Mouse (Mus musculus): ENCODE data around the gene Tyrp1. TPM values are rescaled to one million over a fixed set of nuclear protein-coding genes. Genes with fewer than 3 reads are reported as not detected.

Tyrp1 gene
- total RNA-seq (2021), result under 1 TPM in 1 of 2 experiments, not detected in 1; 0.21 TPM
- long read RNA-seq, experiment 1, result 0 reads
- long read RNA-seq, experiment 2, result 0 reads

DNA sequence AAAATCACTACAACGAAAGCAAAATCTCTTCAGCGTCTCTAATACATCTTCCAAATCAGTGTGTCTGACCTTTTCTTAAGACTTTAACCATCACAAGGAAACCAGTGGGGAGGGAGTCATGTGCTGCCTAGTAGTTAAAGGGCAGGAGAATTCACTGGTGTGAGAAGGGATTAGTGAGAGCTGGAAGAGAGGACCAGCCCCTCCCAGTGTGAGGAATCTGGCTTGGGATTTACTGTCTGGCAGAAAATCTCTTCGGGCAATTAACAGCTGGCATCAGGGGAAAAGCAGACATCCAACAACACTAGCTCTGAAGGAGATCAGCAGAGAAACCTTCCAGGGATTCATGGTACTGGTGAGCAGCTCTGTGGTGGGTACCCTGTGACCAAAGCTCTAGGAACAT is at the start of gene Tyrp1:
Gene Tyrp1 (plus strand): TSS at position 74 of the 400 bp plus-strand sequence.
- DNase-seq, result no peak

DNA sequence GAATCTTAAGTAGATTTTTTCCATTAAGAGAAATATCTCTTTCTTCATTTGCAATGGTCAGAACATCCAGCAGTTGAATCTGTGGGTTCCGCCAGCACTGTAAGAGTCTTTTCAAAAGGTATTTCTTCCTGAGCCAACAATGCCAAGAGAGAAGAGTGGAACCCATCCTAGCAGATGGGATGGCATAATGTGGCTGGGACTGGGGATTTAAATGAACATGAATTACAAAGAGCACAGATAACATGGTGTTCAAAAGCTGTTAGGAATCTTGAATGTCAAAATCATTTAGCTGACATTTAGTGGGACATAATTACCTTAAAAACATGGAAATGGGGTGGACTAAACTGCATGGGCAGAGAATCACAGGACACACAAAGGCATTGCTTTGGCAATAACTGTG is 45.6 kb upstream of the Tyrp1 start:
- no peak for DNase-seq

DNA sequence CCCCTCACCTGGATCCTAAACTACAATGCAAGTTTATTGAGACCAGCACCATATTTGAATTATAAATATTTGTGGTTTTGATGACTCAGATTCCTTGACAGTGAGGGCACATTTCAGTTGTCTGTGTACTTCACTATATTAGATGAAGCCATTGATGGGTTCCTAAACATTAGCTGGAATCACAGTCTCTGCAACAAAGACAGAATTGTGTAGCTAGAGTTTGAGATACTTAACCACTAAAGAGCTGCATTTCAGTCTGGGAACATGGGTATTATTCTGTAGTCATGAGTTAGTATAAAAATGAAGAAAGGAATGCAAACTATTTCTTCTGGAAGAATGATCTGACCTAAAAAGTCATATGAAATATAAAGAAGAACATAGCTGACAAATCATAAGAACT is 14.4 kb upstream of the Tyrp1 start:
- no peak for DNase-seq

DNA sequence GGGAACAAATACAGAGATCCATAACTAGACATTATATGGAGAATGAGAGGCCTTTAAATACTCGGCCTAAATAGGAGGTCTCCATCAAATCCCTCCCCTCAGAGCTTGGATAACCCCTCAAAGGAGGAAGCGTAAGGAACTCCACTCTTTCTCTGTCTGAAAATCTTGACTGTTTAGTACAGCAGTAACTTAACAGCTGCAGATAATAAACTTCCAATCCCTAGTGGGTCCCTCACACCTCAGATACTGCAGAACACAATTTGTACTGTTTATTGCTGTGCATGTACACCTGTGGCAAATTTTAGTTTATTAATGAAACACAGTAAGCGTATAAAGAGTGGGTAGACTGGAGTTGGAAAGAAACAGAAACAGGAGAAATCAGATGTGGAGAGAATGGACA is 12.0 kb upstream of the Tyrp1 start:
- no peak for DNase-seq

DNA sequence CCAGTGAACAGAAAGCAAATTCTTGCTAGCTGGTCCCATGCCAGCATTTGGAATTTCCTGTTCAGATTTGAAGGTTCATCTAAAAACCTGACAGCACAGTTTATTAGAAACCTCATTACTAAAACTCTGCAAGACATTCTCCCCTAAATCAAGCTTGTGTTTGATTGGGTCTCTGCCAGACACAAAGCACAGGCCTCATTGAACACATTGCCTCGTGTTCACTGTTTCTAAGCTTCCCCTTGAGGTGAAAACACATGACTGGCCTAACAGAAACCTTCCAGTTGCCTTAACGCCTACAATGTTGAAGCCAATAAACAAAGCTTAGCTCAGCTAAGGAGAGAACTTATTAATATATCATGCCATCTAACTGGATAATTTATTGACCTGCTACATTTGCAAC is 5.7 kb upstream of the Tyrp1 start:
- no peak for DNase-seq

DNA sequence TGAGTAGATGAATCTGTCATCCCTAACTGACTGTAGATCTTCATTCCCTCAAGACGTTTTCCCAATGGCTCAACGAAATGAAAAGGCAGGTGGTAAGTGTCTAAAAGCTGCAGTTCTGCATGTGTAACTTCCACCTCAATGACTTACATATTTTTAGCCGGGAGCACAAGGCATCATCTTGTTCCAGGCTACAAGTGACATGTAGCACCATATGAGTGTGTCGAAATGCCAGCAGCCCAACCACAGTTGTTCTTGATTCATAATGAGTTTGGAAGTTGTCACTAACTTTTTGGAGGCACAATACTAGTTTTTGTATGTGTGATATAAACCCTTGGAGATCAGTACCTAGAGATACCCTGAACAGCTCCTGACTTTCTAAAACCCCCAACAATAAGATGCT is 5.4 kb downstream of the Tyrp1 start:
- DNase-seq, result no peak

DNA sequence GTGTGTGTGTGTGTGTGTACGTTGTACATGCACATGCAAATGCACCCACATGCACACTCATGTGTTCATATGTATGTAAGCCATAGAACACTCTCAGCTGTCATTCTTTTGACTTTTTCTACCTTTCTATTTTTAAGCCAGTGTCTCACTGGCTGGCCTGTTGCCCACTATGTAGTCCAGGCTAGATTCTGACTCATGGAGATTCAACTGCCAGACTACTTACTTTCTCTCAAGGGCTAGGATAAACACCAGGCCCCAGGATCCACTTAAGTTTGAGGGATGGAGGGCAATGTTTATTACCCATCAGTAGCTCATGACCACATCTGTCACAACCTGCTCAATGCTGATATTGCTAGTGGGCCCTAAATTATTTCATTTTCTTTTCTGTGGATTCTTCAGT is 8.1 kb downstream of the Tyrp1 start:
- no peak for DNase-seq

DNA sequence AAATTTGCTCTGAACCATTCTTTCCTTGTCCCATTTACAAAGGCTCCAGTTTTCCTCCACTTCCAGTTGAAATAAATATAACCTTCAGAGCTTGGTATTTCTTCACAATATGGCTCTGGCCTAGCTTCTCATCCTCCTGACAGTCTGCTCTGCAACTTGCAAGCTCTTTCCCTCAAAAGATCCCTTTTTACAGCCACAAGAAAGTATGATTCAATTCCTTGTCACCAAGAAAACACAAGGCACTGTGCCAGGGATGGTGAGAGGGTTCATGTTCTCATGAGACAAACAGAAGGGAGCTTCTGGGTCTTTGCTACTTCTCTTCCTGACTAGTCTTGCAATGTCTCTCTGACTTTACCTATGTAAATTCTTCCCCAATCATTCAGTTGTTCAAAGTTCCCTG is 9.8 kb downstream of the Tyrp1 start:
- no peak for DNase-seq

DNA sequence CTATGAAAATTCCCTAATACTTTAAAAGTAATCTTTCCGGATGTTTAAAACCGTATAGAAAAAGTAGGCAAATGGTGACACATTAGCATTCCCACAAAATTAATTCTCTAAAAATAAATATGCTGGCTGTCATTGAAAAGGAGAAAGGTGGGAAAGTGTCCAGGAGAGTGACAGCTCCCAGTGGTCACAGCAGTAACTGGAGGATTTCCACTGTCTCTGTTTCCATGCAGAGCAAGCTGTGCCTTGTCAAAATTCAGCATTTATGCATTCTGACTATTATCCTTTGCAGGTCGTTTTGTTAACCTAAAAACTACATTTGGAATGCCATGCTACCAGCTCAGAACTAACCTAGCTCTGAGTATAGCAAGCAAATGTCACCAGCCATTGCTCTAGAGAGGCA is 12.1 kb downstream of the Tyrp1 start:
- DNase-seq, result no peak

DNA sequence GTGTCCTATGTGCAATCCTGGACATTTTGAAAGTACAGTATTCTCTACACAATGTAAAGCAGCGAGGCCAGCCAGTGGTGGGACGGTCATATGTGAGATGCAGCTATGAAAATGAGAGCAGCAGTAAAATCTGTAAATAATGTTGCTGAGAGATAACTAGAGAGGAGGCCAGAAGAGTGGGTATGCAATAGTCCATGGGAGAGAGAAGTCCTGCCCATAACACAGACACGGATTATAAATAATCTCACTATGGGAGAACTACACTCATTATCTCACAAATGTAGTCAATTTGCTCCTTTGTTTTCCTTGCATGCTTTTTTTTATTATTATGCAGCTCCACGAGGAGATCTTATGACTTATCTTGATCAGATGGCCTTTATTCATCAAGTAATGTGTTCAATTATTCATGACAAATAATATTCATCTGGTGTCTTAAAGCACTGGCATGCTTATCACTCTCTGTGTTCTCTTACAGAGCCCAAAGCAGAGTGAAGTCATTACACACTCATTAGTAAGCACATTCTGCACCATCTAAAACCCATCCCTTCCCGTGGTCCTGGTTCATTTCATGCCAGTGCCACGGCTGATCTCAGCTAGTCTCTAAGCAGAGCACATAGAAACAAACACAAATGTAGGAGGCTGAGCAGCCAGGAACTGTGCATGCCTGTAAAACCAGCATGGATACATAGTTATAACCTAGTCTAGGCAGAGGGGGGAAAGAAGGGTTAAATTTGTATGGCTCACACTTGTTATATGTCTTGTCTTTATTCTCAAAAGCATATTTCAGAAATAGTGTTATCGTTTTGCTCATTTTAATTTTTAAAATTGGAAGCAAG is 18.9 kb downstream of the Tyrp1 start:
- DNase-seq, result no peak

DNA sequence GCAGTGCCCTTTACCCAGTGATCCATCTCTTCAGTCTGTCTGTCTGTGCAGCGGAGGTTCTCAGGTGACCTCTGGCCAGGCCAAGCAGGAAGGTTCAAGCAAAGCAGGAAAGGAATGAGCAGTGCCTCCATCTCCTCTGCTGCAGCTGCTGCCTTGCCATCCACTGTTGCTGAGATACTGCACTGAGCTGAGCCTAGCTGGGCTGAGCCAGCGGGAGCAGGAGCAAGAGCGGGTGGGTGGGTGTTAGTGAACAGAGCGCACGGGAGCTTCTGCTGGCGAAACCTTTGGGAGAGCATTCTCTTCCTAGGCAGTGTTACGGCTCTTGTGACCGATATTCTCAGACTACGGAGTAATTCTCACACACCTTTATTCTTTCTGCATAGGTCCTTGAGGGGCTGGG is 21.6 kb downstream of the Tyrp1 start:
- DNase-seq, result no peak

DNA sequence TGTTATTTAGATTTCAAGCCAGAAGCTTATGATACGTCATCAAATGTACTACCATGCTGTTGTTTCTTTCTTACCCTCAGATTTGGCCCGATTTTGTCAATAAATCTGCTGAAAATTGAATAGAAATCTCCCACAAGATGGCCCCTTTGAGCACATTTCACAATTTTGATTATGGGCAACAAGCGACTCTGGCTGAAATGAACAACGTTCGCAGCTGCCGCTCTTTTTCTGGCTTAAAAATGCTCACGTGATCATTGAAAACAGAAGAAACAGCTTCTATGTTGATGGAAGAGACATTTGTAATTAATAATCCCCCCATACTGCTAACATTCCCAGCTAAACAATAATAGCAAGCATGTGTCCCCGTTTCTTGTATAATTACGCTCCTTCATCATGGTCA is 29.0 kb downstream of the Tyrp1 start:
- no peak for DNase-seq

DNA sequence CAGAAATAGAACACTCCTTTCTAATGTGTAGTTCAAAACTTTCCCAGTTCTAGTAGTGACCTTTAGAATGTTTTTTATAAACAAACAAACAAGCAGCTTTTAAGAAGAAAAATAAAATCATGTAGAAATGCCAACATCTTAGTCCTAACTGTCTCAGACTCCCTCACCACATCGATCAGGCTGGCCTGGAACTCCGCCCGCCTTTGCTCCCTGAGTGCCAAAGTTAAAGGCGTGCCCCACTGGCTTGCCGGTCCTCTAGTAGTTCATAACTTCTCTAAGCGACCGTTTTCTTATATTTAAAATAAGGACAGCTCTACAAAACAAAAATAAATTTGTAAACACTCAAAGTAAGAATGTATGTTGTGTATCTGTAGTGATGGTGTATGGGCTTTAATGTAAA is 30.0 kb downstream of the Tyrp1 start:
- no peak for DNase-seq

DNA sequence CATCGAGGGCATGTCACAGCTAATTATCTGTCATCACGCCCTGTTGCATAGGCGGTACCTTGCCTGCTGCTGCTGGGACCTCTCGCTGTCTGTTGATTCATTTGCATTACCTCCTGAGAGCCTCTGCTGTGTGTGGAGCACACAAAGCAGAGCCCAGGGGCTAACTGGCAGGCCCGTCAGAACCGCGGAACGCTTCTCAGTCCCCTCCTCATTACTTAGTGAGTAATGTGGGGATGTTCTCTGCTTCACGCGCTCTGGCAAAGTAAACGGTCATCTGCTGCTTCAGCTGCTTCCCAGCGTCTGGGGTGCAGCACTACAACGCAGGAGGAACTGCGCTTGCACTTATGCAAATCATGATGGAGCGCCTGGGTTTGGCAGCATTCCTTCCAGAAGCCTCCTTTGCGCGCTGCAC is 30.6 kb downstream of the Tyrp1 start:
- DNase-seq, result no peak

DNA sequence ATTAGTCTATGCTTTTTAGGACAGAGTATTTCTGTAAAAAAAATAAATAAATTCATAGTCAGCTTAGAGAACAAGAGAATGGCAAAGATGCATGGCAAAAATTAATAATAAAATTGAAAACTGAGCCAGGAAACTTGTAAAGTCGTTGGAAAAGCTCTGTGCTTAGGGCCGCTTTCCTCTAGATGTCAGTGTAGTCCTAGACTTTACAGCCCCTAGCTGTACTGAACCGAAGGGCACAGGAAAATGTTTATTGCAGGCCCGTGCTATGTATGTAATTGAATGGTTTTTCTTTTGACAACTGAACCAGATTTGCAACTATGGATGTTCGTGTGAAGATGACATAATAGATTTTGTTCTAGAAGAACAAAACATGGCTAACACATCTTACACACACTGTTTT is 32.1 kb downstream of the Tyrp1 start:
- DNase-seq, result no peak

DNA sequence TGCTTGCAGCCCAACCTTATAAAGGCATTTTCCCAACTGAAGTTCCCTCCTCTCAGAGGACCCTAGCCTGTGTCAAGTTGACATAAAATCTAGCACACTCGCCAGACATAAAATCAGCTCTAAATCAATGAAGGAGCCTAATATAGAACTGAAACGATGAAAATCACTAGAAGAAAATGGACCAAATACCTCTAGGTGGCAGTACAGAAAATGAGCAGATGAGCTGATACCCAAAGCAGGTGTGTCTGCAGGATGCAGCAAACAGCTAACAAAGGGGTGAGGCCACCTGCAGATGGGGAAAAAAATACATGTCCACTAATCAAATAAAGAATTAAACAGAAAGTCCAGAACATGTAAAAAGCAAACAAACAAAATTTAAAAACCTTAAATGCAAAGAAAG is 35.7 kb downstream of the Tyrp1 start:
- no peak for DNase-seq

DNA sequence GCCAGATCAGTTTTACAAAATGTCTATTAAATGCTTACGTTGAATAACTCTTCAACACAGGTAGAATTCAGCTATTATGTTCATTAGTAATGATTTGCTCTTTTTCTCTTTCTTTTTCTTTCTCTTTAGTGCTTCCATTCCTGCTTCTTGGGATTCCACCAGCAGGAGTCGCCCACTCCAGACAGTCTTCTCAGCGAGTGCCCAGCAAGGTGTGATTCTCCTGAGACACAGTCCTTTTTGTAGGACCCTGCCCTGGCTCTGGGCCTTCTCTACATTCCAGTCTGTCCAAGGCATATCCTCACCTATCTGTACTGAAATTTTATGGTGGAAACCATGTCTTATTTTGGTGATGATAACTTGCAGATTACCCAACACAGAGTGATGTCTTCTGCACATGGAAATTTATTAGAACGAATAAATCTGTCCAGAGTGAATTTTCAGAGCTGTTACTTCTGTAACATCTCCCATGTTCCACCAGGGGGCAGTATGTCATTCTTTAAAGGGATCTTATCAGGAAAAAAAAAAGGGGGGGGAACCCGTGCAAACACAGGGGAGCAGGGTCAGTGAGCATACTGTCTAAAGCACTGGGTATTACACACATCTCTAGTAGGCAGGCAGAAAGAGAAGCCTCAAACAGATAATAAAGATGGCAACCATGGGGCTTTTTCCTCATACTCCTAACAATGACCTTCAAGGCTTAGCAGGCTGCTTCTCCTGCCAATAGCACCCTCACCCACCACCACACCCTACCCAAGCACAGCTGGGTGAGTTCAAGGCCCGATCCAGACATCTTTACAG is 39.1 kb downstream of the Tyrp1 start:
- peak in 1 of 2 experiments; percentile 18 for DNase-seq

DNA sequence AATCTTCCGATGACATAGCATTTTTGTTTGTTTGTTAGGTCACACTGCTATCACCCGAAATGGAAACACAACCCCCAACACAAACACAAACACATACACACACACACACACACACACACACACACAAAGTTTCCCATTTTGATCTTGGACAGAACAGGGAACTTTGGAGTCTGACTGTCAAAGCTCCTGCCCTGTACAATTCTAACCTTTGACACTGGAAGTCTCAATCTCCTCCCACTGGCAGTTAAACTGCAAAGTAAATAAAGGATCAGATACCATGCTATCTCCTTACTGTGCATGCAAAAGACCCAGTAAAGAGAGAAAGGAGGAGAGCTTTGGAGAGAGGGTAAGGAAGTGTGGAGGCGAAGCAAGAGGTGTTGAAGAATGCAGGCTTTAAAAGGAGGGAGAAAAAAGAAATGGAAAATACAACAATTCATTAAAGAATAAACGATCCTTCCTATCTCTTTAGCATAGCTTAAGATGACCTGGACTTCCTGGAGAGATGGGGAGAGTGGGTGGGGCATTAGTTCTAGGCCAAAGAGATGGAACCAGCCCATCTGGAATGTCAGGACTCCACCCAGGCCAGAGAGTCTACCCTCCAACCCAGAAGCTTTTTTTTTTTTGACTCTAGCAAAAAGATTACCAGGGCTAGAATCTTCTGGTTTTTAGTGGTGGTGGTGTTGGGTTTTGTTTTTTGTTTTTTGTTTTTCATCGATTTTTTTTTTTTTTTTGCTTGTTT is 40.4 kb downstream of the Tyrp1 start:
- DNase-seq, result no peak

DNA sequence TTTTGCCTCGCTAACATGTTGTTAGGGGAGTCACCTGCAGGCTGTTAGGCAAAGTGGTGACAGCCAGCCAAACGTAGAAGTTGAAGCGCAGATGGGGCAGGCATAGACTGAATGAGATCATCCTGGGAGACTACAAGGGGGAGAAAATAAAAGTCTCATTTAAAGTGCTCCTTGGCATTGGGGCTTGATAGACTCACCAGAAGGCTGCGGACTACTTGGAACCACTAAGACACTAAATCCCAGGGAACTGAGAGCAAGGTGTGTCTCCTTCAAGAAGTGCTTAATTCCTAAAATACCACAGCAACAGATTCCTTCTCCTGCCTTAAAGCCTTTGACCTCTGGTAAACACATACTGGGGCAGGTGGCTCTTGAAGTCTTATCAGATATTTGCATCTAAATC is 41.1 kb downstream of the Tyrp1 start:
- no peak for DNase-seq

DNA sequence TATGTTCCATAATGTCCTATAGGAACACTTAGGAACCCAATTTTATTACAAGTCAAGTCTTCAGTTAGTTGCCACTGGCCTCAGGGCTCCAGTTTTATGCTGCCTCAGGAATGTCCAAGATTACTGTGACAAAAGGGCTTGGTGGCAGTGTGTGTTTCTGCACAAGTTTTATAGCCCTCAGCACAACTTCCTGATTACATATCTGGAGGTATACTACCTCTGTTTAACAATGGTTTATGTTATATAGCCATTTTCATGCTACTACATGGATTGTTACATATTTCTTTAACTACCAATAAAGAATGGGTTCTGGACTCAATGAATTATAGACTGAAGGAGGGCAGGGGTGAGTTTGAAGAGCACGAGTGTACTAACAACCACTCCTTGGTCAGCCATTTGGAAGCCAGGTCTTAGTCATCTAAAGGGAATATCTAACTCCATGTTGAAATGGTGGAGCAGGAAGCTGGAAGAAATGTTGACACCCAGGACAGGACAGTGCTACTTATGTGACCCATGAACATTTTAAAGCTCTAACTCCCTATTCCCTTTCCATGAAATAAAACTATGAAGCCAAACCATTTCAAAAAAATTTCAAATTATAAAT is 48.2 kb downstream of the Tyrp1 start:
- DNase-seq, result no peak

DNA sequence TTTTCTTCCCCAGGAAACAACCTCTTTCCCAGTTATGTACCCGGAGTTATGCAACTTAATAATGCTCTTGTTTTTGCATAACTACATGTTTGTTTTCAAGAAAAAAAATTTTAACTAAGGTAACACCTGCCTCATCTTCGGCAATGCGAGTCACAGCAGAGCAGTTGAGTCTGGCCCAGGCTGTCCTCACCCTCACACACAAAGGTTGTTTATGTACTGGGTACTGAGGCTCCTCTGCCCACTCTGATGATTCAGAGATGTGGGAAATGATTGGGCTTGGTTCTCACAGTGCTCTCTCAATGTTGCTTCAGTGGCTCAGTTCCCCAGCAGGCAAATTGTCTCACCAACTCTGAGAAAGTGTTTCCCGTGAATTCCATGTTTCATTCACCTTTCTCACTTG is 52.7 kb downstream of the Tyrp1 start:
- DNase-seq, result no peak

DNA sequence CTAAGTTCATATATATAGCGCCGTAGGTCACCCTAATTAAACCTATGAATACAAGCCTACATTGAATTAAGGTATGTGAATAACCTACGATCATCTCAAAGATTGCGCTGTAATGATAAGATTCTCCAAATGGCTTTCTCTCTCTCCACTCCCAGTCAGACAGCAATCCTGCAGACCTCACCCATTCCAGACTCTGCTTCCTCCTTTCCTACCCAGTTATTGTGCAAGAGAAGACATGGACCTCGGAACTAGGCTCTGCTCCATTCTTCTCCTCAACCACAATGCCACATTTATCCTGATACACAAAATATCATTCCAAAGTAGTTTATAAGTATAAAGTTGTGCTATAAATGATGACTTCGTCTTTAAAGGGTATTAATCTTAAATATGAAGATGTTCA is 57.1 kb downstream of the Tyrp1 start:
- DNase-seq, result no peak

All from heart, adult 18-20 months (tissue).